ENCODE assay signal across 14 mouse cellular contexts in genomic region chr1:128399941-128400915, GRCm38 (mm10). TPM values are rescaled to one million over a fixed set of nuclear protein-coding genes. Genes with fewer than 3 reads are reported as not detected.
DNase-seq lines count a peak whose midpoint lies in the region; ATAC-seq and TF ChIP-seq lines count a peak whose summit lies in the region.
"Had no signal": no experiment of that assay in that cellular context is flagged by ENCODE, and none has a peak within 500 bp of the region (broad histone marks: within the 10 kb centered on the region; RNA-seq: fewer than 3 reads in every experiment).

No protein-coding gene starts in this region.

- H3K4me2 ChIP-seq in midbrain, embryonic 12.5 days (replicated peaks): no peak overlapping the region
- H3K4me2 ChIP-seq: heart, embryonic 13.5 days; kidney, embryonic 15.5 days; limb, embryonic 12.5 days had no signal

- peak; percentile 67; the same call in 1 of the 2 replicates for ATAC-seq in midbrain, embryonic 12.5 days (ENCODE audit: low FRiP score, low read depth)

- peak overlapping the region; percentile 7; the same call in 1 of the 2 replicates for H3K4me3 ChIP-seq in E14TG2a.4 (replicated peaks; ENCODE audit: low read length)
- no peak overlapping the region for H3K4me3 ChIP-seq in hindbrain, embryonic 10.5 days
- H3K4me3 ChIP-seq in midbrain, embryonic 12.5 days: no peak overlapping the region
- H3K4me3 ChIP-seq in gastrocnemius, adult 2 months: no peak overlapping the region
- H3K4me3 ChIP-seq: heart, embryonic 13.5 days; kidney, embryonic 15.5 days; limb, embryonic 12.5 days had no signal

- H3K9ac ChIP-seq in midbrain, embryonic 12.5 days (replicated peaks): no peak overlapping the region
- H3K9ac ChIP-seq: heart, embryonic 13.5 days; kidney, embryonic 15.5 days; limb, embryonic 12.5 days had no signal

- H3K9me3 ChIP-seq in E14TG2a.4 (ENCODE audit: low read length): no peaks in the 10 kb centered on the region
- H3K9me3 ChIP-seq in hindbrain, embryonic 10.5 days: 0 out of 2 replicates have a peak, but pooled peaks cover 2% of the 10 kb centered on the region
- H3K9me3 ChIP-seq in midbrain, embryonic 12.5 days: no peaks in the 10 kb centered on the region
- H3K9me3 ChIP-seq: heart, embryonic 13.5 days; kidney, embryonic 15.5 days; limb, embryonic 12.5 days had no signal

- H3K27ac ChIP-seq in hindbrain, embryonic 10.5 days: peak overlapping the region; percentile 84
- H3K27ac ChIP-seq in midbrain, embryonic 12.5 days (replicated peaks): peak overlapping the region; percentile 70
- no peak overlapping the region for H3K27ac ChIP-seq in gastrocnemius, adult 2 months
- H3K27ac ChIP-seq: heart, embryonic 13.5 days; limb, embryonic 12.5 days had no signal

- no peaks in the 10 kb centered on the region for H3K27me3 ChIP-seq in E14TG2a.4 (ENCODE audit: insufficient read depth, low read length)
- H3K27me3 ChIP-seq in hindbrain, embryonic 10.5 days (ENCODE audit: insufficient read depth, poor library complexity, severe bottlenecking): no peaks in the 10 kb centered on the region
- no peaks in the 10 kb centered on the region for H3K27me3 ChIP-seq in midbrain, embryonic 12.5 days
- H3K27me3 ChIP-seq: heart, embryonic 13.5 days; kidney, embryonic 15.5 days; limb, embryonic 12.5 days had no signal

- peaks cover 67% of the 10 kb centered on the region for H3K36me3 ChIP-seq in E14TG2a.4 (ENCODE audit: insufficient read depth, low read length)
- H3K36me3 ChIP-seq in hindbrain, embryonic 10.5 days: peaks cover 61% of the 10 kb centered on the region
- H3K36me3 ChIP-seq in midbrain, embryonic 12.5 days: peaks cover 11% of the 10 kb centered on the region; the same call in 1 of the 2 replicates

- 45% methylated on average over 5 of the region's 5 CpGs for WGBS in hindbrain, embryonic 10.5 days
- 30% methylated on average over 5 of the region's 5 CpGs for WGBS in midbrain, embryonic 12.5 days

- TF ChIP-seq CTCF in E14TG2a.4 (conservative IDR thresholded peaks at IDR 0.05; ENCODE audit: low read length): no peak
- TF ChIP-seq CTCF in gastrocnemius, adult 2 months (IDR thresholded peaks at IDR 0.05): no peak

- peaks cover 65% of the 10 kb centered on the region for H3K4me1 ChIP-seq in E14TG2a.4 (replicated peaks; ENCODE audit: low read depth, low read length)
- H3K4me1 ChIP-seq in hindbrain, embryonic 10.5 days (replicated peaks): peaks cover 44% of the 10 kb centered on the region
- peaks cover 31% of the 10 kb centered on the region for H3K4me1 ChIP-seq in midbrain, embryonic 12.5 days
- H3K4me1 ChIP-seq: heart, embryonic 13.5 days; limb, embryonic 12.5 days had no signal

- peak; percentile 86 for DNase-seq in R1 (ENCODE audit: low read depth, low spot score)
- no peak for DNase-seq in hindbrain, embryonic 10.5 days (ENCODE audit: low spot score)
- no peak for DNase-seq in kidney, postnatal 25 days
- DNase-seq in urinary bladder, postnatal 4 days (ENCODE audit: low spot score in 2 of 2): no peak
- DNase-seq in gastrocnemius, adult 2 months: no peak
- DNase-seq: cerebellum, adult 2 months; gastrocnemius, postnatal 25 days; right cerebral cortex, postnatal 14 days; thymus, postnatal 14 days had no signal

- intact Hi-C loops in gastrocnemius, adult 2 months (cut with DNase I): no loop called here

RNA-seq across cellular contexts. Expression of gene Dars, which starts 16.9 kb away (rescaled TPM):
- polyA plus RNA-seq in hindbrain, embryonic 10.5 days (2016; fragmentation: Nextera tagmentation; extraction: Ambion mirVana): 200 and 214 TPM in 2 replicates
- 164 and 174 TPM in 2 replicates for polyA plus RNA-seq in midbrain, embryonic 12.5 days (2016; fragmentation: Nextera tagmentation; extraction: Ambion mirVana)
- 10 to 100 TPM; 64.7 to 77.0 TPM for total RNA-seq in gastrocnemius, adult 2 months (2021)

RNA-seq across cellular contexts. Expression of gene Mcm6, which starts 40.8 kb away (rescaled TPM):
- 267 and 350 TPM in 2 replicates for polyA plus RNA-seq in hindbrain, embryonic 10.5 days (2016; fragmentation: Nextera tagmentation; extraction: Ambion mirVana)
- polyA plus RNA-seq in midbrain, embryonic 12.5 days (2016; fragmentation: Nextera tagmentation; extraction: Ambion mirVana): 209 and 219 TPM in 2 replicates
- 1 to 10 TPM; 1.3 to 2.6 TPM for total RNA-seq in gastrocnemius, adult 2 months (2021)
